Mouse (Mus musculus): ENCODE measurements around the gene Tekt3. TPM values are rescaled to one million over a fixed set of nuclear protein-coding genes. Genes with fewer than 3 reads are reported as not detected.

The Tekt3 gene
- total and polyA plus RNA-seq, 3 experiments, result 0.11 TPM; not detected in 2

- Histone ChIP-seq H3K27me3 (ENCODE audit: insufficient read depth, low read length) (no peaks in the 10 kb centered on the region), H3K4me3 (ENCODE audit: low read depth, low read length) (no peak overlapping the region), H3K9me3 (replicated peaks) (peaks cover 60% of the 10 kb centered on the region), H3K4me1 (ENCODE audit: insufficient read depth, low read depth, low read length) (no peaks in the 10 kb centered on the region), H3K36me3 (replicated peaks) (no peaks in the 10 kb centered on the region)
- DNase-seq (ENCODE audit: low spot score) (no peak), ATAC-seq (ENCODE audit: extremely low read depth, insufficient number of reproducible peaks, low FRiP score, poor library complexity, severe bottlenecking) (no peak)
- TF ChIP-seq GATA2 (IDR thresholded peaks at IDR 0.05; ENCODE audit: borderline replicate concordance, low read depth, low read length) (no peak), POLR2AphosphoS5 (IDR thresholded peaks at IDR 0.05; ENCODE audit: insufficient replicate concordance, low read depth, low read length) (no peak), CTCF (IDR thresholded peaks at IDR 0.05; ENCODE audit: low read depth, low read length) (no peak), TAL1 (conservative IDR thresholded peaks at IDR 0.05; ENCODE audit: low read depth, low read length) (no peak), GATA1 (IDR thresholded peaks at IDR 0.05; ENCODE audit: borderline replicate concordance, low read length) (no peak)
These were observed 68.4 kb downstream of the Tekt3 start for GRCm38 (mm10) chr11:63129840-63130239.

GRCm38 (mm10) chr11:63130497-63130896, 69.0 kb downstream of the Tekt3 start:
- TF ChIP-seq TAL1 (conservative IDR thresholded peaks at IDR 0.05; ENCODE audit: low read depth, low read length), result no peak
- no peak for TF ChIP-seq GATA1 (IDR thresholded peaks at IDR 0.05; ENCODE audit: borderline replicate concordance, low read length)
- TF ChIP-seq CTCF (IDR thresholded peaks at IDR 0.05; ENCODE audit: low read depth, low read length), result no peak
- no peak for TF ChIP-seq POLR2AphosphoS5 (IDR thresholded peaks at IDR 0.05; ENCODE audit: insufficient replicate concordance, low read depth, low read length)
- TF ChIP-seq GATA2 (IDR thresholded peaks at IDR 0.05; ENCODE audit: borderline replicate concordance, low read depth, low read length), result no peak
- DNase-seq (ENCODE audit: low spot score) (no peak), ATAC-seq (ENCODE audit: extremely low read depth, insufficient number of reproducible peaks, low FRiP score, poor library complexity, severe bottlenecking) (no peak)
- Histone ChIP-seq H3K27me3 (ENCODE audit: insufficient read depth, low read length) (no peaks in the 10 kb centered on the region), H3K4me1 (ENCODE audit: insufficient read depth, low read depth, low read length) (no peaks in the 10 kb centered on the region), H3K9me3 (replicated peaks) (peaks cover 56% of the 10 kb centered on the region), H3K36me3 (replicated peaks) (no peaks in the 10 kb centered on the region), H3K4me3 (ENCODE audit: low read depth, low read length) (no peak overlapping the region)

DNA sequence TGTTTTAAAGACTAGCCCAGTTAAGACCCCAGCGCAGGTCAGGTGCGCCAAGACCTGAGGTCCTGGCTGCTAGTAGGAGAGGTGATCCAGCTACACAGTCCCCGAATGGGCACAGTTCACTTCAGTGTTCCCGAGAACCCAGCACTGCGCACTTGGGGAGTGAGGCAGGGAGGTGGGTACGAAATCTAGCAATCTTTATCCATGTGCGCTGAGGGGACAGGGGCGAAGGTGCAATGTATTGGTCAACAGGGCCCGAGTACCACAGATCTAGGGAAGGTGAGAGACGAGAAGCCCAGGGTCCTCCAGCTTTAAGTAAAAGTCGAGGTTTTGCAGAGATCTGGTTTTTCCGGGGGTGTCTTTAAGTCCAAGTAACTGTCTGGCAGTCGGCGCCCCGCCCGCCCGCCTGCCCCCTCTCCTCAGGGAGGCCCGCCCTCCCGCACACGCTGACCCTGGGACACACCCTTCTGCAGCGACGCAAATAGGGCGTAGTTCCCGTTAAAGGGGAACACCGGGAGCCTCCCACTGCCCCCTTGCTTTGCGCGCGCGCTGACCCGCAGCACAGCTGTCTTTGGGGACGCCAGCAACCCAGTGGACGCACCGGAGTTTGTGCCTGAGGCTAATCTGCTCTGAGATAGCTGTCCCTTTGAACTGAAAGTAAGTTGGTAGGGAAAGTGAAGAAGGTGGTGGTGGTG, 69.7 kb downstream of the Tekt3 start:
- Histone ChIP-seq H3K4me3 (ENCODE audit: low read depth, low read length) (no peak overlapping the region), H3K36me3 (replicated peaks) (no peaks in the 10 kb centered on the region), H3K4me1 (ENCODE audit: insufficient read depth, low read depth, low read length) (no peaks in the 10 kb centered on the region), H3K9me3 (replicated peaks) (peaks cover 50% of the 10 kb centered on the region), H3K27me3 (ENCODE audit: insufficient read depth, low read length) (no peaks in the 10 kb centered on the region)
- ATAC-seq (ENCODE audit: extremely low read depth, insufficient number of reproducible peaks, low FRiP score, poor library complexity, severe bottlenecking), result no peak
- TF ChIP-seq GATA1 (IDR thresholded peaks at IDR 0.05; ENCODE audit: borderline replicate concordance, low read length) (no peak), POLR2AphosphoS5 (IDR thresholded peaks at IDR 0.05; ENCODE audit: insufficient replicate concordance, low read depth, low read length) (no peak), GATA2 (IDR thresholded peaks at IDR 0.05; ENCODE audit: borderline replicate concordance, low read depth, low read length) (no peak), TAL1 (conservative IDR thresholded peaks at IDR 0.05; ENCODE audit: low read depth, low read length) (no peak), CTCF (IDR thresholded peaks at IDR 0.05; ENCODE audit: low read depth, low read length) (no peak)
- DNase-seq (ENCODE audit: low spot score), result no peak

GRCm38 (mm10) chr11:63131693-63132040, 70.2 kb downstream of the Tekt3 start:
- Histone ChIP-seq H3K9me3 (replicated peaks) (peaks cover 50% of the 10 kb centered on the region), H3K4me1 (ENCODE audit: insufficient read depth, low read depth, low read length) (no peaks in the 10 kb centered on the region), H3K36me3 (replicated peaks) (no peaks in the 10 kb centered on the region), H3K27me3 (ENCODE audit: insufficient read depth, low read length) (no peaks in the 10 kb centered on the region), H3K4me3 (ENCODE audit: low read depth, low read length) (no peak overlapping the region)
- DNase-seq (ENCODE audit: low spot score) (no peak), ATAC-seq (ENCODE audit: extremely low read depth, insufficient number of reproducible peaks, low FRiP score, poor library complexity, severe bottlenecking) (no peak)
- TF ChIP-seq POLR2AphosphoS5 (IDR thresholded peaks at IDR 0.05; ENCODE audit: insufficient replicate concordance, low read depth, low read length) (no peak), TAL1 (conservative IDR thresholded peaks at IDR 0.05; ENCODE audit: low read depth, low read length) (no peak)

DNA sequence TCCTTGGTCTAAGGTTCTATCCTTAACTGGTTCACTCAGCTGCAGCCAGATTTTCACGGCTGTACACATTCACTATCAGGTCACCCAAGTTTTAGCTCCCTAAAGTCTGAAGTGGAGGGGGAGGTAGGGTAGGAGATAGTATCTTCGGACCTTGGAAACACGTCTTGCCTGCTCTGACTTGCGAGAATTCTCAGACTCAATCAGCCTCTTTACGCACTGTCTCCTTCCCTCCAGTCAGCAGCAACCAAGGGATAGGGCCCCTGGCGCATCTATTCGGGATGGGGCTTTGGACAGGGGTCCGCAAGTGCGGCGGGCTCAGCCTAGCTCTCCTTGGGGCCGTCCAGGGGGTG, 70.7 kb downstream of the Tekt3 start:
- no peaks in the 10 kb centered on the region for H3K27me3 ChIP-seq (ENCODE audit: insufficient read depth, low read length)
- TF ChIP-seq TAL1 (conservative IDR thresholded peaks at IDR 0.05; ENCODE audit: low read depth, low read length), result no peak
- TF ChIP-seq CTCF (IDR thresholded peaks at IDR 0.05; ENCODE audit: low read depth, low read length), result no peak
- no peak for TF ChIP-seq GATA1 (IDR thresholded peaks at IDR 0.05; ENCODE audit: borderline replicate concordance, low read length)
- TF ChIP-seq POLR2AphosphoS5 (IDR thresholded peaks at IDR 0.05; ENCODE audit: insufficient replicate concordance, low read depth, low read length), result no peak
- no peak for TF ChIP-seq GATA2 (IDR thresholded peaks at IDR 0.05; ENCODE audit: borderline replicate concordance, low read depth, low read length)

DNA sequence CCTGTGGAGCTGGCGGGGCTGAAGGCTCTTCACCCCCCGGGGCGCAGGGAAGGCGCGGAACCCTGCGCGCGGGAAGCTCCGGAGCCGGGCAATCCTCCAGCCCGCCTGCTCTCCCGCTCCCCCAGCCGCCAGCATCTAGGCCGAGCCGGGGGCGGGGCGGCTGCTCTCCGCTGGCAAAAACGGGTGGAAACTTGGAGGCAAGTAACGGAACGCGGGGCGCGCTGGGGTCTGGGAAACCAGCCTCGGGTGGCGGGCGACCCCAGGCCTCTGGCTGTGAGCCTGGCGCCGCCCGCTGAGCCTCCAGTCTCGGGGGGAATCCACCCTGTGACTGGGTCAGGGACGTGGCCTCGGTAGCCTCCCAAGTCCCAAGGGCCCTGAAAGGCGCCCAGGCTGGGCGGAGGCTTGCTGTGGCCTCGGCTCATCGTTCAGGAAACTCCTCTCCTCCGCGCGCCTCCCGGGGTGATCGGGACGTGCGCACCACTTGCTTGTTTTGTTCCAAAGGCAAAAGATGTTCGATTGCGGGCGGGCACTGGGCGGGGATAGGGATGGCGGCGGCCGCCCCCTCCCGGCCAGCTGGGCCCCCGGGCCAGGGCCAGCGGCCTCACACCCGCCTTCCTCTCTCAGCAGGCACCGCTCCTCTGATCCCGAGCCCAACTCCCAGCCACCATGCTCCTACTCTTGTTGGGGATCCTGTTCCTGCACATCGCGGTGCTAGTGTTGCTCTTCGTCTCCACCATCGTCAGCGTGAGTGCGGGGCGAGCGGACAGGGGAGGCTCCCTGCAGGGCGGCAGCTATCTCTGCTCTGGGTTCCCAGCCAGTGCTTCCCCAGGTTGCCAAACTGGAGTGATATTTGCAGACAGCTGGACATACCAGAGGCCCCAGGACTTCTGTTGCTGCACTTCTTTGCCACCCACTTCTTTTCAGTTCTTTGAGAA, 71.3 kb downstream of the Tekt3 start:
- H3K9me3 ChIP-seq (replicated peaks), result peaks cover 45% of the 10 kb centered on the region
- no peak for ATAC-seq (ENCODE audit: extremely low read depth, insufficient number of reproducible peaks, low FRiP score, poor library complexity, severe bottlenecking)
- no peaks in the 10 kb centered on the region for H3K27me3 ChIP-seq (ENCODE audit: insufficient read depth, low read length)
- TF ChIP-seq GATA1 (IDR thresholded peaks at IDR 0.05; ENCODE audit: borderline replicate concordance, low read length) (no peak), TAL1 (conservative IDR thresholded peaks at IDR 0.05; ENCODE audit: low read depth, low read length) (no peak), CTCF (IDR thresholded peaks at IDR 0.05; ENCODE audit: low read depth, low read length) (no peak), POLR2AphosphoS5 (IDR thresholded peaks at IDR 0.05; ENCODE audit: insufficient replicate concordance, low read depth, low read length) (no peak), GATA2 (IDR thresholded peaks at IDR 0.05; ENCODE audit: borderline replicate concordance, low read depth, low read length) (no peak)
- no peak for DNase-seq (ENCODE audit: low spot score)
- no peak overlapping the region; the same call in 1 of the 2 replicates for H3K4me3 ChIP-seq (ENCODE audit: low read depth, low read length)
- H3K36me3 ChIP-seq (replicated peaks), result no peaks in the 10 kb centered on the region
- H3K4me1 ChIP-seq (ENCODE audit: insufficient read depth, low read depth, low read length), result no peaks in the 10 kb centered on the region

More for the DNA sequence above, 70.7 kb downstream of the Tekt3 start:
- ATAC-seq (ENCODE audit: extremely low read depth, insufficient number of reproducible peaks, low FRiP score, poor library complexity, severe bottlenecking) (no peak), DNase-seq (ENCODE audit: low spot score) (no peak)
- Histone ChIP-seq H3K36me3 (replicated peaks) (no peaks in the 10 kb centered on the region), H3K9me3 (replicated peaks) (peaks cover 45% of the 10 kb centered on the region), H3K4me3 (ENCODE audit: low read depth, low read length) (no peak overlapping the region), H3K4me1 (ENCODE audit: insufficient read depth, low read depth, low read length) (no peaks in the 10 kb centered on the region)

Data from G1E (cell line).